Mouse (Mus musculus) bone marrow macrophage, adult 2 months (primary cell): ENCODE measurements at regions not wholly inside any gene's neighbourhood (a gene's known extent, or its start where the extent isn't known, plus 50 kb on each side); places are given as distances from the start of the nearest gene placed in this dataset.

ENCODE experiments used
- CTCF ChIP-seq: IDR thresholded peaks from 2 replicates; pipeline ENCODE4 v1.5.1; 2012; ENCODE audit warnings: low read depth, mild to moderate bottlenecking, low read length, moderate library complexity
- POLR2A ChIP-seq: IDR thresholded peaks from 2 replicates; pipeline ENCODE4 v1.6.1; 2012; ENCODE audit warnings: mild to moderate bottlenecking, low read depth, low read length, borderline replicate concordance

- TF ChIP-seq POLR2A = no peak
- TF ChIP-seq CTCF = no peak
These were observed 134.3 kb downstream of the Gm10260 start for GRCm38 (mm10) chr13:97626116-97626515.
